Comparison of ENCODE assay signal across 8 mouse cellular contexts in the genomic region with DNA sequence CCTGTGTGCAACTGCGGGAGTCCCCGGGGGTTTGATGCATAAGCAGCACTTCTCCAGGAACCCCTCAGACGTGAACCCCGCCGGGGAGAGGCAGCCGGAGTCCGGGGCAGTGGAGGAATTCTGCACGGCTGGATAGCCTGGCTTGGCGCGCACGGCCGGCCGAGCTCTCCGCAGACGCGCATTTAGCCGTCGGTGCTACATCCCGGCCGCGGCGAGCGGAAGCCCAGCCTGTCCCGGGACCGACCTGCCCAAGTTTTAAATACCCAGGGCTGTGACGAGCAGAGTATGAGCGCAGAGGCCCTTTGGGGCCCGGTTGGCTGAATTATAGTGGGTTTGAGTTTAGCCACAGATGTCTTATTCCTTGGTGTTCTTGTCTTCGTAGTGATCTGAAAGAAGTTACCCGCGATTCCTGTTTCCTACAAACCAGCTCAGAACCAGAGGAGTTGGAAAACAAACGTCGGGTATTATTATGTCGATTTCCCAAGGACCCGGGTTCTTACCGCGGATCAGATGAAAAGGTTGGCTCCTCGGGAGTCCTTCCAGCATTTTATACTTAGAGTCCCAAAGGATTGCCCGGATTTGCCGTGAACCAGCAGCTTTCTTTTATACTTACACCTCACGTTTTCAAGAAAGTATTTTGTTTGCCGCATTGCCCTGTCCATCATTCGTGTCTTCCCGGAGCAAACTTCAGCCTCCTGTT. TPM values are rescaled to one million over a fixed set of nuclear protein-coding genes. Genes with fewer than 3 reads are reported as not detected.
A peak's percentile ranks its signal among the peaks of the same experiment; 100 is the strongest.
DNase-seq lines count a peak whose midpoint lies in the region; ATAC-seq and TF ChIP-seq lines count a peak whose summit lies in the region.

No protein-coding gene starts in this region.

- no peak for TF ChIP-seq CTCF in E14TG2a.4 (conservative IDR thresholded peaks at IDR 0.05; ENCODE audit: low read length)
- no peak for TF ChIP-seq CTCF in thymus, adult 2 months (IDR thresholded peaks at IDR 0.05; ENCODE audit: borderline replicate concordance, control insufficient read depth, extremely low read depth, insufficient read depth, low read length, poor library complexity)

- no peak for TF ChIP-seq POLR2A in thymus, adult 2 months (IDR thresholded peaks at IDR 0.05; ENCODE audit: control insufficient read depth, extremely low read depth, insufficient read depth, low read length, poor library complexity)

- no peak overlapping the region for H3K9ac ChIP-seq in hindbrain, embryonic 13.5 days
- no peak overlapping the region for H3K9ac ChIP-seq in liver, embryonic 16.5 days (ENCODE audit: low read depth, low read length)

- peaks cover 26% of the 10 kb centered on the region for H3K4me1 ChIP-seq in E14TG2a.4 (replicated peaks; ENCODE audit: low read depth, low read length)
- H3K4me1 ChIP-seq in brown adipose tissue, adult 24 weeks (ENCODE audit: control insufficient read depth, insufficient read depth, insufficient read length, low read length), result 0 out of 2 replicates have a peak, but pooled peaks cover 3% of the 10 kb centered on the region
- H3K4me1 ChIP-seq in hindbrain, embryonic 13.5 days (replicated peaks), result peaks cover 18% of the 10 kb centered on the region
- H3K4me1 ChIP-seq in liver, embryonic 16.5 days (ENCODE audit: control insufficient read depth, low read depth, low read length), result no peaks in the 10 kb centered on the region; the same call in none of the 2 replicates
- no peaks in the 10 kb centered on the region for H3K4me1 ChIP-seq in thymus, adult 2 months (replicated peaks; ENCODE audit: control insufficient read depth, insufficient read depth, low read length)

- no peaks in the 10 kb centered on the region for H3K9me3 ChIP-seq in E14TG2a.4 (ENCODE audit: low read length)
- no peaks in the 10 kb centered on the region for H3K9me3 ChIP-seq in hindbrain, embryonic 13.5 days
- no peaks in the 10 kb centered on the region for H3K9me3 ChIP-seq in liver, embryonic 16.5 days (replicated peaks; ENCODE audit: control insufficient read depth, low read length)

- 1% methylated on average over 44 of the region's 44 CpGs for WGBS in hindbrain, embryonic 13.5 days
- 1% methylated on average over 44 of the region's 44 CpGs for WGBS in liver, embryonic 16.5 days (ENCODE audit: insufficient replicate concordance)
- 4% methylated on average over 44 of the region's 44 CpGs for WGBS in thymus, adult 2 months

- peaks cover 85% of the 10 kb centered on the region for H3K27me3 ChIP-seq in E14TG2a.4 (ENCODE audit: insufficient read depth, low read length)
- peaks cover 94% of the 10 kb centered on the region for H3K27me3 ChIP-seq in hindbrain, embryonic 13.5 days
- H3K27me3 ChIP-seq in liver, embryonic 16.5 days (ENCODE audit: control insufficient read depth, insufficient read depth, low read depth, low read length), result peaks cover 83% of the 10 kb centered on the region
- peaks cover 19% of the 10 kb centered on the region for H3K27me3 ChIP-seq in thymus, adult 2 months (ENCODE audit: control insufficient read depth, insufficient read depth, low read length)

- no peak overlapping the region for H3K27ac ChIP-seq in brown adipose tissue, adult 24 weeks (replicated peaks; ENCODE audit: low read depth, low read length)
- H3K27ac ChIP-seq in hindbrain, embryonic 13.5 days, result no peak overlapping the region
- no peak overlapping the region for H3K27ac ChIP-seq in liver, embryonic 16.5 days (ENCODE audit: low read length)
- H3K27ac ChIP-seq in thymus, adult 2 months (ENCODE audit: control insufficient read depth, insufficient read depth, low read length), result no peak overlapping the region

- H3K36me3 ChIP-seq in E14TG2a.4 (ENCODE audit: insufficient read depth, low read length), result no peaks in the 10 kb centered on the region
- no peaks in the 10 kb centered on the region for H3K36me3 ChIP-seq in hindbrain, embryonic 13.5 days
- no peaks in the 10 kb centered on the region for H3K36me3 ChIP-seq in liver, embryonic 16.5 days (ENCODE audit: control insufficient read depth, insufficient read depth)
- H3K36me3 ChIP-seq in thymus, adult 2 months (ENCODE audit: control insufficient read depth, insufficient read depth, low read length), result no peaks in the 10 kb centered on the region

- DNase-seq in layer of hippocampus, postnatal 25 days (ENCODE audit: extremely low spot score in 1 of 2, low spot score in 1 of 2), result no peak
- no peak for DNase-seq in thymus, adult 2 months
- DNase-seq in layer of hippocampus, adult 9-11 months, result no peak
- DNase-seq in right cerebral cortex, postnatal 36 days (ENCODE audit: low spot score in 2 of 2), result no peak

- H3K4me2 ChIP-seq in hindbrain, embryonic 13.5 days, result peak overlapping the region; percentile 67
- peak overlapping the region; percentile 62; the same call in 1 of the 2 replicates for H3K4me2 ChIP-seq in liver, embryonic 16.5 days (ENCODE audit: low read depth, low read length)

- H3K4me3 ChIP-seq in E14TG2a.4 (replicated peaks; ENCODE audit: low read length), result peak overlapping the region; percentile 78
- peak overlapping the region; percentile 51; the same call in 1 of the 2 replicates for H3K4me3 ChIP-seq in brown adipose tissue, adult 24 weeks (ENCODE audit: insufficient read depth, low read depth, low read length)
- peak overlapping the region; percentile 49 for H3K4me3 ChIP-seq in hindbrain, embryonic 13.5 days
- H3K4me3 ChIP-seq in liver, embryonic 16.5 days (ENCODE audit: low read depth, low read length), result no peak overlapping the region; the same call in 1 of the 2 replicates
- H3K4me3 ChIP-seq in thymus, adult 2 months (ENCODE audit: control insufficient read depth, insufficient read depth, low read length), result no peak overlapping the region

- peak; percentile 16 for ATAC-seq in hindbrain, embryonic 13.5 days (ENCODE audit: low FRiP score)
- no peak for ATAC-seq in liver, embryonic 16.5 days (ENCODE audit: low read depth)

RNA-seq across cellular contexts. Expression of a gene that starts 0.7 kb away (rescaled TPM):
- not detected in 2 replicates for polyA plus RNA-seq in brown adipose tissue, adult 24 weeks (2012; ENCODE audit: insufficient read depth, insufficient read length, missing spikeins)
- 0.10 and 0.13 TPM in 2 replicates for polyA plus RNA-seq in hindbrain, embryonic 13.5 days (2015; fragmentation: Nextera tagmentation; extraction: Ambion mirVana)
- not detected in 2 replicates for polyA plus RNA-seq in liver, embryonic 16.5 days (2015; fragmentation: Nextera tagmentation; extraction: Ambion mirVana)
- not detected for total RNA-seq in layer of hippocampus, postnatal 25 days (2021)
- not detected in 2 replicates for polyA plus RNA-seq in thymus, adult 2 months (2012; rRNA removed)

Comparison
In these comparisons a context has a peak if more than half of its experiments do, and no peak if none do; other contexts are left out.
1. H3K4me3 ChIP-seq: peak in E14TG2a.4 (single experiment), brown adipose tissue, adult 24 weeks (single experiment) and hindbrain, embryonic 13.5 days (single experiment); none in liver, embryonic 16.5 days (single experiment) and thymus, adult 2 months (single experiment).